Comparison of ENCODE assay signal across 19 mouse cellular contexts in genomic region chr1:181381410-181382010, GRCm38 (mm10). TPM values are rescaled to one million over a fixed set of nuclear protein-coding genes. Genes with fewer than 3 reads are reported as not detected.
DNase-seq lines count a peak whose midpoint lies in the region; ATAC-seq and TF ChIP-seq lines count a peak whose summit lies in the region.
"Had no signal": no experiment of that assay in that cellular context is flagged by ENCODE, and none has a peak within 500 bp of the region (broad histone marks: within the 10 kb centered on the region; RNA-seq: fewer than 3 reads in every experiment).

No protein-coding gene starts in this region.

- H3K4me3 ChIP-seq in midbrain, embryonic 13.5 days (replicated peaks) = no peak overlapping the region
- no peak overlapping the region for H3K4me3 ChIP-seq in midbrain, postnatal 0 days (ENCODE audit: low read depth, low read length)
- H3K4me3 ChIP-seq in intestine, postnatal 0 days (ENCODE audit: low read depth, low read length) = no peak overlapping the region
- H3K4me3 ChIP-seq: embryonic facial prominence, embryonic 15.5 days; neural tube, embryonic 15.5 days had no signal

- H3K27ac ChIP-seq in midbrain, embryonic 13.5 days = peak overlapping the region; percentile 6; the same call in 1 of the 2 replicates
- H3K27ac ChIP-seq in midbrain, postnatal 0 days (ENCODE audit: low read depth, low read length) = no peak overlapping the region
- no peak overlapping the region for H3K27ac ChIP-seq in intestine, postnatal 0 days (ENCODE audit: low read depth, low read length)
- H3K27ac ChIP-seq: embryonic facial prominence, embryonic 15.5 days; neural tube, embryonic 15.5 days had no signal

- no peak for DNase-seq in midbrain, postnatal 0 days (ENCODE audit: low spot score)
- peak; percentile 53 to 65 for DNase-seq in frontal cortex, postnatal 14 days (ENCODE audit: low spot score in 2 of 2)
- peak; percentile 58 to 68 for DNase-seq in layer of hippocampus, postnatal 36 days
- peak; percentile 61 for DNase-seq in right cerebral cortex, postnatal 14 days
- no peak for DNase-seq in thymus, postnatal 10 days (ENCODE audit: low spot score in 2 of 2)
- DNase-seq in adrenal gland, adult 18-20 months (ENCODE audit: low spot score in 2 of 2) = no peak
- DNase-seq: kidney, postnatal 36 days had no signal

- no peak for ATAC-seq in midbrain, embryonic 13.5 days
- no peak for ATAC-seq in midbrain, postnatal 0 days (ENCODE audit: low FRiP score)
- no peak for ATAC-seq in intestine, postnatal 0 days
- ATAC-seq: lung, postnatal 0 days; Patski had no signal

- no peak overlapping the region for H3K9ac ChIP-seq in midbrain, embryonic 13.5 days (replicated peaks)
- H3K9ac ChIP-seq in midbrain, postnatal 0 days (replicated peaks; ENCODE audit: low read length, poor library complexity, severe bottlenecking) = no peak overlapping the region
- no peak overlapping the region for H3K9ac ChIP-seq in intestine, postnatal 0 days (ENCODE audit: low read depth, low read length)
- H3K9ac ChIP-seq: embryonic facial prominence, embryonic 15.5 days; neural tube, embryonic 15.5 days had no signal

- H3K4me2 ChIP-seq in midbrain, embryonic 13.5 days (replicated peaks) = no peak overlapping the region
- H3K4me2 ChIP-seq in midbrain, postnatal 0 days (ENCODE audit: low read depth, low read length, poor library complexity, severe bottlenecking) = no peak overlapping the region
- no peak overlapping the region for H3K4me2 ChIP-seq in intestine, postnatal 0 days (replicated peaks; ENCODE audit: low read depth)
- H3K4me2 ChIP-seq: embryonic facial prominence, embryonic 15.5 days; neural tube, embryonic 15.5 days had no signal

- H3K36me3 ChIP-seq in midbrain, embryonic 13.5 days = no peaks in the 10 kb centered on the region
- no peaks in the 10 kb centered on the region for H3K36me3 ChIP-seq in midbrain, postnatal 0 days (ENCODE audit: insufficient read depth, low read length)
- H3K36me3 ChIP-seq in intestine, postnatal 0 days (ENCODE audit: control insufficient read depth, insufficient read depth) = no peaks in the 10 kb centered on the region
- H3K36me3 ChIP-seq: embryonic facial prominence, embryonic 15.5 days; neural tube, embryonic 15.5 days had no signal

- H3K9me3 ChIP-seq in midbrain, embryonic 13.5 days = no peaks in the 10 kb centered on the region
- H3K9me3 ChIP-seq in midbrain, postnatal 0 days (ENCODE audit: low read length) = no peaks in the 10 kb centered on the region
- no peaks in the 10 kb centered on the region for H3K9me3 ChIP-seq in intestine, postnatal 0 days (ENCODE audit: control insufficient read depth)
- H3K9me3 ChIP-seq: embryonic facial prominence, embryonic 15.5 days; neural tube, embryonic 15.5 days had no signal

- H3K4me1 ChIP-seq in midbrain, embryonic 13.5 days (replicated peaks) = peaks cover 14% of the 10 kb centered on the region
- no peaks in the 10 kb centered on the region; the same call in 1 of the 2 replicates for H3K4me1 ChIP-seq in midbrain, postnatal 0 days (ENCODE audit: insufficient read depth, low read length)
- no peaks in the 10 kb centered on the region for H3K4me1 ChIP-seq in intestine, postnatal 0 days (replicated peaks; ENCODE audit: control insufficient read depth, insufficient read depth, low read length)
- H3K4me1 ChIP-seq: embryonic facial prominence, embryonic 15.5 days had no signal

- no peaks in the 10 kb centered on the region for H3K27me3 ChIP-seq in midbrain, embryonic 13.5 days
- H3K27me3 ChIP-seq in midbrain, postnatal 0 days (ENCODE audit: insufficient read depth, low read length) = no peaks in the 10 kb centered on the region
- H3K27me3 ChIP-seq in intestine, postnatal 0 days (replicated peaks; ENCODE audit: control insufficient read depth, insufficient read depth, low read length) = no peaks in the 10 kb centered on the region
- H3K27me3 ChIP-seq: neural tube, embryonic 15.5 days had no signal

- no peak for TF ChIP-seq CTCF in midbrain, postnatal 0 days (IDR thresholded peaks at IDR 0.05)
- TF ChIP-seq CTCF in intestine, postnatal 0 days (IDR thresholded peaks at IDR 0.05; ENCODE audit: low read depth) = no peak

- WGBS in midbrain, embryonic 13.5 days = 64% methylated on average over 12 of the region's 12 CpGs
- 50% methylated on average over 12 of the region's 12 CpGs for WGBS in midbrain, postnatal 0 days
- 83% methylated on average over 12 of the region's 12 CpGs for WGBS in intestine, postnatal 0 days

RNA-seq across cellular contexts. Expression of gene Cnih3, which starts 29.1 kb away (rescaled TPM):
- 2.6 and 3.8 TPM in 2 replicates for polyA plus RNA-seq in midbrain, embryonic 13.5 days (2015; fragmentation: Nextera tagmentation; extraction: Ambion mirVana)
- 35.7 and 40.1 TPM in 2 replicates for total RNA-seq in midbrain, postnatal 0 days (2014; rRNA removed)
- polyA plus RNA-seq in midbrain, postnatal 0 days (2015; fragmentation: Nextera tagmentation; extraction: Ambion mirVana) = 18.8 and 22.5 TPM in 2 replicates
- total RNA-seq in layer of hippocampus, postnatal 36 days (2021) = 10 to 100 TPM; 53.4 to 66.8 TPM
- 0.13 and 0.25 TPM in 2 replicates for polyA plus RNA-seq in intestine, postnatal 0 days (2015; fragmentation: Nextera tagmentation; extraction: Ambion mirVana)
- total RNA-seq in adrenal gland, adult 18-20 months (2021) = not detected
- total RNA-seq: CH12.LX; gastrocnemius, adult 8-10 months; heart, adult 8-10 months; heart, postnatal 25 days; liver, adult 2 months; monocyte, adult 5-6 weeks had no signal
- polyA plus RNA-seq: liver, adult 2 months had no signal

Comparison
In these comparisons a context has a peak if more than half of its experiments do, and no peak if none do; other contexts are left out.
1. DNase-seq: peak in frontal cortex, postnatal 14 days (2 of 2), layer of hippocampus, postnatal 36 days (2 of 2) and right cerebral cortex, postnatal 14 days (single experiment); none in midbrain, postnatal 0 days (single experiment), thymus, postnatal 10 days (0 of 2) and adrenal gland, adult 18-20 months (0 of 2).
2. RNA of gene Cnih3, which starts 29.1 kb away (total RNA-seq): 53.4 to 66.8 TPM in layer of hippocampus, postnatal 36 days and 35.7 to 40.1 TPM in midbrain, postnatal 0 days; not detected in adrenal gland, adult 18-20 months; every median in the first group is over 10 times any median in the second.